Mouse (Mus musculus): ENCODE results near the gene Itpr3. TPM values are rescaled to one million over a fixed set of nuclear protein-coding genes. Genes with fewer than 3 reads are reported as not detected.
A peak's percentile ranks its signal among the peaks of the same experiment; 100 is the strongest.

Gene Itpr3
- 3.4 and 3.6 TPM in 2 replicates for total RNA-seq (2015)
- 5.3 and 6.2 TPM in 2 replicates for total RNA-seq (2017)

- peak; percentile 66 for ATAC-seq (replicated peaks; ENCODE audit: poor library complexity)
Measured at GRCm38 (mm10) chr17:27056812-27057516, at the start of gene Itpr3. Gene Itpr3, plus strand, starts transcription at chr17:27057304.

DNA sequence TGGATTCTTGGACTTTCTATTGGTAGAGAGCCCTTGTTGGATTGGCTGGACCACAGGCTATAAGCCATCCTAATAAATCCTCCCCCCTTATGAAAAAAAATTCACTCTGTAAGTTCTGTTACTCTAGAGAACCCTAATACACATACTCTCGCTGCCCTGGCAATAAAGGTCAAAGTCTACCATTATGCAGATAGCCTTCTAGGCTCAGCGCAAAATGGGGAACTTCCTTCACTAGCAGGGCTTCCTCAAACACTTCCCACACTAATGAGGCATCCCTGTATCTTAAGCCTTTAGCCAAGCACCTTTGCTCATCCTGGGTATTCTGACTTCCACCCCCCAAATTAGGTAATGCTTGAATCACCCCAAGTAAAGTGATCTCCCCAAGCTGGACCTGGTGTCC, 48.8 kb upstream of the Itpr3 start:
- ATAC-seq (replicated peaks; ENCODE audit: poor library complexity): no peak

DNA sequence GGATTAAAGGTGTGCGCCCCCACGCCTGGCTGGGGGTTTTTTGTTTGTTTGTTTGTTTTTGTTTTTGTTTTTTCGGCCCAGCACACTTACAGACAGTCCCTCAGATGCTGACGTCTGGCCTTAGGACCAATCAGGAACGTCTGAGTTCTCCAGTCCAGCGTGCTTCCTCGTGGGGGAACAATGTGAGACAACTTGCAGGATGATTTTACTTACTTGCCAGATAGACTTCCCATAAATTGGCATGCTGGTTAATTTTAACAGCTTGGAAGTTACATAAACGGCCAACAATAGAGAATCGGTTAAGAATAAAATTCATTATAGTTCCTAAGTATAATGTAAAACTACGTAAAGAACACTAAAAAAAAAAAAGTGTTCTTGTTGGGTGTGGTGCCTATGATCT, 45.9 kb upstream of the Itpr3 start:
- ATAC-seq (replicated peaks; ENCODE audit: poor library complexity): no peak

GRCm38 (mm10) chr17:27011998-27012672, 45.0 kb upstream of the Itpr3 start:
- ATAC-seq (replicated peaks; ENCODE audit: poor library complexity): peak; percentile 89

- peak; percentile 52 for ATAC-seq (replicated peaks; ENCODE audit: poor library complexity)
Measured at GRCm38 (mm10) chr17:27012909-27013308, 44.2 kb upstream of the Itpr3 start.

DNA sequence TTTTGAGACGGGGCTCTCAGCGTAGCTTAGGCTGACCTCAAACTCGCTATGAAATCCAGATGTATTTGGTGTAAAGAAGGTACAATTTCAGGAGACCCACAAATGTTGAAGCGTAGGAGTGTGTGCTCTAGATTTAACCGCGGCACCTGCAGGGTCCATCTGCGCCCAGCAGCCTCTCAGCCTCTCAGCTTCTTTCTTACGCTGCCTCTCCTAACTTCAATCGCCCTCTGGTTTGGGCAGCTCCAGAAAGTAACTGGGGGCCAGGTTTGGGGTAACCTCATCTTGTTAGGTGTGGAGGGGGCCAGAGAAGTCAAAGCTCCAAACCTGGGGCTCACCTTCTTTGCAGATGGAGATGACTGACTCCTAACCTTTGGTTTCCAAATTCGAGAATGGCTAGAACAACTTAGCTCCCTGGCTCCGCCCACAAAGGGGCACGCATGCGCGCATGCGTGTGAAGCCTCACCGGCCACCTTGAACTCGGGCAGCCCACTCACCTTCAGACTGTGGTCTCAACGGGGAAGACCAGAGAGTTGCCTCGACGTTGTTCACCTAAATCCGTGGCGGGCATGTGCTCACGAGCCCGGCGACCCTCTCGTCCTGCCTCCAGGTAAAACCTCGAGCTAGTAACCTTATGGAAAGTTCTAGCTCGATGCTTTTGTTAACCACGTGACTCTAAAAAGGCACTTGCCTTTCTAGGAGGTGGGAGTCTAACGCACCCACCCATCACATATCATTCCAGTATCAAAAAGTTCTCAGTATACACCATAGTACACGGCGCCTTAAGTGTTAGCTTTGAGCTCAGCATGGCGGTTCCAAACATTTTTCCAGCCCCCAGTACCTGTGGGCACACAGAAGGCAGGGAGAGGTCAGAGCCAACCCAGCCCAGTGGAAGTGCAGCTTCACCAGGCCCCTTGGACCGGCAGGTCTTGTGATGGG, 39.3 kb upstream of the Itpr3 start:
- ATAC-seq (replicated peaks; ENCODE audit: poor library complexity): peak; percentile 82

- no peak for ATAC-seq (replicated peaks; ENCODE audit: poor library complexity)
Measured at GRCm38 (mm10) chr17:27018555-27019196, 38.4 kb upstream of the Itpr3 start.

GRCm38 (mm10) chr17:27021076-27021475, 36.0 kb upstream of the Itpr3 start:
- ATAC-seq (replicated peaks; ENCODE audit: poor library complexity): no peak

GRCm38 (mm10) chr17:27021736-27022135, 35.4 kb upstream of the Itpr3 start:
- ATAC-seq (replicated peaks; ENCODE audit: poor library complexity): no peak

GRCm38 (mm10) chr17:27023342-27023741, 33.8 kb upstream of the Itpr3 start:
- peak; percentile 45 for ATAC-seq (replicated peaks; ENCODE audit: poor library complexity)

DNA sequence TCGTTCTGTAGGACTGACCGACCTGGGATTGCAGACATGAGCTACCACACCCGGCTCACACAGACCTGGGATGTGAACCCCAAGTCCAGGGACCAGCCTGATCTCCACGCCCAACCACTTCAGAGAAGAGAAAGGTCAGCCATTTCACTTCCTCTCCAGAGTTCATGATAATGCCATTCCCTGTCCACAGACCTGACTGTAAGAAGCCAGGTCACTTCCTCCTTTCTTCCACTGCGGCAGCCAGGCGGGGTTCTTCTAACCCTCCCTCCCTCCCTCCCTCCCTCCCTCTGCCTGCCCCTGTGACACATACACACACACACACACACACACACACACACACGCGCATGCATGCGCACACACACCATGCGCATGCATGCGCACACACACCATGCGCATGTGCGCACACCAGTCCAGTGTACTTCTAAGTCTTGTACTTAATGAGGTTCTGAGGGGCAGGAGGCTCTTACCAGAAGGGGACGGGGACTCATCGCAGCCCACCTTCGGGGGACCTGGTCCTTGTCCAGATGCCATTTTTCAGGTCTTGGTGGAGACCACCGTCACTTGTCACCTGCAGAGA, 31.7 kb upstream of the Itpr3 start:
- ATAC-seq (replicated peaks; ENCODE audit: poor library complexity): peak; percentile 17; the same call in 1 of the 2 replicates

GRCm38 (mm10) chr17:27025951-27026350, 31.2 kb upstream of the Itpr3 start:
- no peak for ATAC-seq (replicated peaks; ENCODE audit: poor library complexity)

DNA sequence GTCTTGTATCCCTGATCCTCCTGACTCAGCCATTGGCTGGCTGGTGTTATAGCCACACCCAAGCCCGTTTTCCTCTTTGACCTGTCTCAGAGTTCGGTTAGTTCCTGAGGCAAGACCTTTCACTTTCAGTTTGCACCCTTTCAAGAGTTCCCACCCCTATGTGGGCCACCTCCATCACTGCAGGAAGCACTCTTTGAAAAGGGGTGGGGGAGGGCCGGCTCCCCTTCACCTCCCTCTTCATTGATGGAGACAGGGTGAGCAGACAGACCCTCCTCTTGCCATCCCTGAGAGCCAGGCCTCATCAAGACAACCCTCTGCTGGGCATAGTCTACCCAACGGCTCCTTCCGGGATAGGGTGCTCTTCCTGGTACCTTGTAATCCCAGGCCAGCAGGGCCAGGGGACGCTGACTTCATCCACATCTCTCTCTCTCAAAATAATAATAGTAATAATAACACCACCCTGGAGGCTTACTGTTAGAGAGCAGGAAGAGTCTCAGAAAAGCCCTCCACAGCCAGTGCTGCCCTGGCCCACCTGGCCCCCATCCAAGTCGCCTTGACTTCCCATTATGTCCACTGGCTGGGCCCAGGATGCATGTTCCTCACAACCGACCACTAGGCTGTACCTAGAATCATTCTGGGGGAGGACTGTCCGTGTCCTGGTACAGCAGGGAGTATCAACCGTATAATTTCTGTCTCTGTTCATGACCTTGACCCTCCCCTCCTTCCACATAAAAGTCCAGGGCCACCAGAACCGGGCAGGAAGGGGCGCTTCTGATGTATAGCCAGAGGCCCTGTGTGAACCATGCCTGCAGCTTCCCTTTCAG, 29.4 kb upstream of the Itpr3 start:
- peak; percentile 56 for ATAC-seq (replicated peaks; ENCODE audit: poor library complexity)

- ATAC-seq (replicated peaks; ENCODE audit: poor library complexity): peak; percentile 82
Measured at GRCm38 (mm10) chr17:27028284-27028795, 28.8 kb upstream of the Itpr3 start.

GRCm38 (mm10) chr17:27028909-27029308, 28.2 kb upstream of the Itpr3 start, which contains the start of gene Bak1:
Gene Bak1, minus strand, starts transcription at chr17:27029009.
- ATAC-seq (replicated peaks; ENCODE audit: poor library complexity): no peak

- no peak for ATAC-seq (replicated peaks; ENCODE audit: poor library complexity)
Measured at GRCm38 (mm10) chr17:27029431-27029830, 27.7 kb upstream of the Itpr3 start.

- no peak for ATAC-seq (replicated peaks; ENCODE audit: poor library complexity)
Measured at GRCm38 (mm10) chr17:27030896-27031295, 26.2 kb upstream of the Itpr3 start.

DNA sequence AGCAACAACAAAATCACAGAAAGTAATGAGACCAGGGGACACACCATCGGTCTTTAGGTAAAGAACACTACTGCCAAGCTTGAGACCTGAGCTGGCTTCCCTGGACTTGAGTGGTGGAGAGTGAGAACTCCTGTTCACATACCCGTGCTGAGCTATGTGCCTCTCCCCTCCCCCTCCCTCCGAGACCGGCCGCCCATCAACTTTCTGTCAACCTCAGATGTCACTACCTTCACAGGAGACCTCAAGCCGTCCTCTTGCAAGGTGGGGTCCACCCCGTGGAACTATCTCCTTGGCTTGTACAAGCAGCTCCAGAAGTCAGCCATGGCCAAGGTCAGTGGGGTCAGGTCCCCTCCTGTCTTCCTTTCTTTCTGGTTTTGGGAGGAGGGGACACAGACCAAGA, 24.8 kb upstream of the Itpr3 start:
- ATAC-seq (replicated peaks; ENCODE audit: poor library complexity): no peak

- ATAC-seq (replicated peaks; ENCODE audit: poor library complexity): peak; percentile 57
Measured at GRCm38 (mm10) chr17:27032869-27033268, 24.2 kb upstream of the Itpr3 start.

Data from megakaryocyte progenitor cell, adult 5-6 weeks (primary cell).